Mouse (Mus musculus) liver, embryonic 13.5 days (tissue): ENCODE results near the gene Paqr7. TPM values are rescaled to one million over a fixed set of nuclear protein-coding genes. Genes with fewer than 3 reads are reported as not detected.
"Not testable (repeated sequence)": the region's sequence is repeated elsewhere in the genome, so short reads cannot be mapped to it uniquely, and the experiment has no call there.

Experiments
- ATAC-seq: fragments of 200-750 bp; cut with Nextera tagmentation; 2 replicates; pipeline ENCODE4 v1.8.0; 2017; ENCODE audit warnings: low read depth, mild to moderate bottlenecking, moderate number of reproducible peaks, moderate library complexity
- DNase-seq: peaks from one replicate; pipeline ENCODE4 v3.0.0; 2022
- H3K27ac ChIP-seq: fragments of 300-500 bp; sonication (generic); 2 replicates; pipeline ENCODE4 v1.5.1; 2015; ENCODE audit warnings: moderate library complexity, mild to moderate bottlenecking, inconsistent platforms
- H3K27me3 ChIP-seq: fragments of 300-500 bp; sonication (generic); 2 replicates; pipeline ENCODE4 v1.6.1; 2015; ENCODE audit warnings: mild to moderate bottlenecking, inconsistent platforms
- H3K36me3 ChIP-seq: fragments of 300-500 bp; sonication (generic); 2 replicates; pipeline ENCODE4 v1.6.1; 2015; ENCODE audit warnings: mild to moderate bottlenecking, inconsistent platforms
- H3K4me1 ChIP-seq: fragments of 300-500 bp; sonication (generic); replicated peaks from 2 replicates; pipeline ENCODE4 v1.6.1; 2015; ENCODE audit warnings: inconsistent platforms
- H3K4me2 ChIP-seq: fragments of 300-500 bp; sonication (generic); 2 replicates; pipeline ENCODE4 v1.6.1; 2015; ENCODE audit warnings: inconsistent platforms, mild to moderate bottlenecking, moderate library complexity
- H3K4me3 ChIP-seq: fragments of 300-500 bp; sonication (generic); replicated peaks from 2 replicates; pipeline ENCODE4 v1.5.1; 2015; ENCODE audit warnings: mild to moderate bottlenecking, inconsistent platforms
- H3K9ac ChIP-seq: fragments of 300-500 bp; sonication (generic); 2 replicates; pipeline ENCODE4 v1.6.1; 2015; ENCODE audit warnings: mild to moderate bottlenecking, inconsistent platforms
- H3K9me3 ChIP-seq: fragments of 300-500 bp; sonication (generic); replicated peaks from 2 replicates; pipeline ENCODE4 v1.6.1; 2016; ENCODE audit warnings: inconsistent platforms
- WGBS: fragments of 180-500 bp; shearing (Covaris S2); methylation state at CpG from one replicate; pipeline ENCODE4 v1.1.7; 2015; ENCODE audit not compliant: insufficient replicate concordance; 5-methylcytosine and 5-hydroxymethylcytosine counted together
- polyA plus RNA-seq: library from polyadenylated mRNA; unstranded; fragments of >200 nt; fragmentation: Nextera tagmentation; extraction: Ambion mirVana; gene quantifications from 2 replicates; pipeline ENCODE4 v1.2.1, GENCODE M21; 2015

The Paqr7 gene
- polyA plus RNA-seq, 1 experiment from 2014 or later, result 6.5 TPM

DNA sequence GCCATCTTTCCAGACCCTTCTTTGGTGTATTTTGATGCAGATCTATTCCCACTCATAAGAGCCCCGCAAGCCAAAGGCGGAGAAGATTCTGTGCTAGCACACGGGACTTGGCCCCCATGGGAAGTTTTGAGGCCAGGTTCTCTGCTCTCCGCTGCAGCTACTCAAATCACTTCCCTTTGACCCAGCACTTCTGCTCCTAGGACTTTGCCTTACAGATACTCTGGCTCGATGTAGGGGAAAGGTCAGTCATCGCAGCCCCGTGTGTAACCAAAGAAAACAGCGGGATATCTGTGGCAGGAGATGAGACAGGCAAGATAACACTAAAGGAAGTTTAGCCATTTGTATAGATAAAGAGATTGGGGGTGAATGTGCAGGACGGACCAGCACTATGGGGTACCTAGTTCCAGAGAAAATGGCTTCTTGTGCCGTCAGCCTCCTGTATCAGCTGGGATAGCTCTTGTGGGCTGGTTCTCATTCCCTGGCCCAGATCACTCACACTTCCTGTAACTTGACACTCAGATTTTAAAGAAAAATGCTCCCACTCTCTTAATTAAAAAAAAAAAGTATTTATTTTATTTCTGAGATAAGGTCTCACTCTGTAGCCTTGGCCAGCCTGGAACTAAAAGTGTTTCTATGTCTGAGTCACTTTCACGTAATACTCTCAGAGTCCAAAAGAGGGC lies 6.4 kb upstream of the Paqr7 start:
- Histone ChIP-seq H3K36me3 (no peaks in the 10 kb centered on the region), H3K4me1 (peaks cover 35% of the 10 kb centered on the region), H3K27ac (peak overlapping the region; percentile 51), H3K9ac (no peak overlapping the region), H3K27me3 (no peaks in the 10 kb centered on the region), H3K9me3 (no peaks in the 10 kb centered on the region), H3K4me3 (no peak overlapping the region), H3K4me2 (no peak overlapping the region)
- DNase-seq, result no peak
- 48% methylated on average over 11 of the region's 11 CpGs for WGBS
- 0 out of 2 replicates have a peak, but pooled peaks have one; percentile 28 for ATAC-seq

DNA sequence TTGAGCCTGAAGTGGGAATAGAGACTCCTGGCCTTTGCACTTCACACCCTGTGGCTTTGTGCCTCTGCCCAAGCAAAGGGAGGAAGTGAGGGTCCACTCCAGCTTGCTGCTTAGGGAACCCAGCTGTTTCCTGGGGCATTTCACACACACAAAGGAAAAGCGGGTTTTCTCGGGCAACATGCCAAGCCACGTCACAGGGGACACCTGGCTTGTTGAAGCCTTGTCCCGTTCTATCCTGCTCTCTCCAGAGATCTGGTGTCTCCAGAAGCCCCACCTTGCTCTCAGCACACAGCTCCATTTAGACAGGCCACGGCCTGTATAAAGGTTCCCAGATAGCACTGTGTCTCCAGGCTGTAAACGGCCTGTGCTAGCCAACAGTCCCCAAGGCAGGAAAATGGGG lies 4.8 kb upstream of the Paqr7 start:
- 59% methylated on average over 6 of the region's 6 CpGs for WGBS
- no peak overlapping the region for H3K9ac ChIP-seq
- peaks cover 49% of the 10 kb centered on the region for H3K4me1 ChIP-seq
- no peaks in the 10 kb centered on the region for H3K9me3 ChIP-seq
- no peak for DNase-seq
- no peaks in the 10 kb centered on the region for H3K27me3 ChIP-seq
- no peaks in the 10 kb centered on the region for H3K36me3 ChIP-seq
- no peak overlapping the region for H3K27ac ChIP-seq
- no peak overlapping the region for H3K4me3 ChIP-seq
- H3K4me2 ChIP-seq, result no peak overlapping the region
- no peak for ATAC-seq

DNA sequence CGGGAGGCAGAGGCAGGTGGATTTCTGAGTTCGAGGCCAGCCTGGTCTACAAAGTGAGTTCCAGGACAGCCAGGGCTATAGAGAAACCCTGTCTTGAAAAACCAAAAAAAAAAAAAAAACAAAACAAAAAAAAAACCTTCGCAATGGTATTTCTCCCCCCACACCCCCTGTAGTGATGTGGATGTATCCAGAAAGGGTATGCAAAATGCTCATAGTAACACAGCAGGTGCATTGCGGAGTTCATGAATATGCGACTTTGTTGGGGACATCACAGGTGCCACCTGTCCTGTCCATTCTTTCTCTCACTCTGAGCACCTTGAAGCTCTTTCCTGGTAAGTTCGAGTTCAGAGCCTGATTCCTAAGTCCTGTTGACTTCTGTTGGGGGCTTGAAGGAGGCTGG lies 2.3 kb upstream of the Paqr7 start:
- not testable (repeated sequence) for H3K27ac ChIP-seq, H3K27me3 ChIP-seq, H3K4me3 ChIP-seq, H3K4me2 ChIP-seq, H3K36me3 ChIP-seq, ATAC-seq, DNase-seq, H3K9me3 ChIP-seq
- Histone ChIP-seq H3K9ac (0 out of 2 replicates have a peak overlapping the region, but pooled peaks have one; percentile 28), H3K4me1 (peaks cover 70% of the 10 kb centered on the region)
- WGBS, result 71% methylated on average over 6 of the region's 6 CpGs

DNA sequence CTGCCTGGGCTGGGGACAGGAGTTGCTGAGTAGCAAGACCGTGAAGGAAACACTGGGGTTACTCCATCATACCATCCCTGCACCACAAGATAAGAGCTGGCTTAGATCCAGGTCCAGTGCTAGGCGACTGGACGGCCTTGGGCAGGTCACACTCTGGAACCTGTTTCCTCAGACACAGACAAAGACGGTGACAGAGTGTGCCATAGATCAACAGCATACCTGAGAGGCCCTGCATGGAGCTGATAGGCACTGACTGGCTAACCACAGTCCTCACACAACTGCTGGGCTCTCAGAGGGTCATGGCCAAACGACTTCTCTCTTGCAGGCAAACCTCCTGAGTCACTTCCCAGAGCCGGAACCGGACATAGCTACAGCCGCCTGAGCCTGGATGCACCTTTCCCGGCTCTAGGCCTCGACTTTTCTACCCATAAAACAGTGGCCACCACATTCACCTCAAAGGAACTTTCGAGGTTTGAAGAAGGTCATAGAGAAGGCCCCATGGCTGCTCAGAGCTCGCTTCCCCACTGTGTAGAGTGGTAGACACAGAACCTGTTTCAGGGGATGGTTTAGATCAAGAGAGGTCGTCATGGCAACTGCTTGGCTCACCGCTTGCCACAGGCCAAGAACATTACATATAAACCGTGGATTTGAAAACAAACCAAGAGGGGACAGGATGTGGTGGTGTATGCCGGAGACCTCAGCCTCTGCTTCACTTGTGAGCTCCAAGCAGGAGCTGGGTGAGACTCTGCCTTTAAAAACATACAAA lies 1.5 kb upstream of the Paqr7 start:
- no peak for DNase-seq
- no peak overlapping the region; the same call in 1 of the 2 replicates for H3K4me2 ChIP-seq
- H3K9ac ChIP-seq, result peak overlapping the region; percentile 28; the same call in 1 of the 2 replicates

DNA sequence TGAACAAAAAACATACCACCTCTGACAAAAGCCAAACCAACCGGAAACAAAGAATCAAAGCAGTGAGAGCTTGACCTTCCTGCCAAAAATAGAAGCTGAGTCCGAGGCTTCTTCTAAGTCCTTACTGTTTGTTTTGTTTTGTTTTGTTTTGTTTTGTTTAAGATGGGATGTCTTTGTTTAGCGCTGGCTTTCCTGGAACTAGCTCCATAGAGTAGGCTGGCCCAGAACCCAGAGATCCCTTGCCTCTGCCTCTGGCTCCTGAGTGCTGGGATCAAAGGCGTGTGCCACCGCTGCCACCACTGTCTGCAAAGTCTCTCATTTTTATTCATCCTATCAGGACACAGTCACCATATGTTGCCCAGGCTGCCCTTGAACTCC lies 962 bp upstream of the Paqr7 start:
- ATAC-seq, result no peak
- H3K4me1 ChIP-seq, result peaks cover 64% of the 10 kb centered on the region
- H3K27ac ChIP-seq, result peak overlapping the region; percentile 83; the same call in 1 of the 2 replicates
- H3K4me2 ChIP-seq, result no peak overlapping the region
- no peak for DNase-seq
- H3K4me3 ChIP-seq, result no peak overlapping the region
- H3K27me3 ChIP-seq, result no peaks in the 10 kb centered on the region
- H3K36me3 ChIP-seq, result no peaks in the 10 kb centered on the region
- H3K9me3 ChIP-seq, result no peaks in the 10 kb centered on the region
- no peak overlapping the region for H3K9ac ChIP-seq
- WGBS, result 64% methylated on average over 5 of the region's 5 CpGs

More for the DNA sequence above, 1.5 kb upstream of the Paqr7 start:
- H3K27me3 ChIP-seq, result no peaks in the 10 kb centered on the region
- ATAC-seq, result peak; percentile 44
- H3K9me3 ChIP-seq, result no peaks in the 10 kb centered on the region
- H3K27ac ChIP-seq, result peak overlapping the region; percentile 45; the same call in 1 of the 2 replicates
- H3K4me3 ChIP-seq, result no peak overlapping the region
- peaks cover 65% of the 10 kb centered on the region for H3K4me1 ChIP-seq
- H3K36me3 ChIP-seq, result no peaks in the 10 kb centered on the region
- WGBS, result 18% methylated on average over 16 of the region's 16 CpGs

GRCm38 (mm10) chr4:134497223-134497622 lies 726 bp downstream of the Paqr7 start:
- Histone ChIP-seq H3K4me1 (peaks cover 66% of the 10 kb centered on the region), H3K27ac (peak overlapping the region; percentile 83), H3K4me3 (peak overlapping the region; percentile 62), H3K36me3 (no peaks in the 10 kb centered on the region), H3K9ac (peak overlapping the region; percentile 71), H3K4me2 (peak overlapping the region; percentile 93), H3K27me3 (no peaks in the 10 kb centered on the region), H3K9me3 (no peaks in the 10 kb centered on the region)
- DNase-seq, result no peak
- WGBS, result 8% methylated on average over 6 of the region's 6 CpGs
- peak; percentile 17 for ATAC-seq

GRCm38 (mm10) chr4:134497986-134498731 lies 1.7 kb downstream of the Paqr7 start:
- Histone ChIP-seq H3K9ac (peak overlapping the region; percentile 71), H3K4me1 (peaks cover 71% of the 10 kb centered on the region), H3K4me2 (peak overlapping the region; percentile 93), H3K27me3 (no peaks in the 10 kb centered on the region), H3K9me3 (no peaks in the 10 kb centered on the region), H3K27ac (no peak overlapping the region; the same call in 1 of the 2 replicates), H3K36me3 (no peaks in the 10 kb centered on the region), H3K4me3 (peak overlapping the region; percentile 62)
- WGBS, result 59% methylated on average over 12 of the region's 12 CpGs
- ATAC-seq (no peak), DNase-seq (no peak)

- 50% methylated on average over 6 of the region's 6 CpGs for WGBS
- not testable (repeated sequence) for ATAC-seq, H3K27me3 ChIP-seq, H3K27ac ChIP-seq, H3K9ac ChIP-seq, H3K9me3 ChIP-seq, H3K4me3 ChIP-seq, H3K4me2 ChIP-seq, DNase-seq, H3K36me3 ChIP-seq
- H3K4me1 ChIP-seq, result peaks cover 76% of the 10 kb centered on the region
Observed at GRCm38 (mm10) chr4:134498983-134499382, 2.5 kb downstream of the Paqr7 start.

DNA sequence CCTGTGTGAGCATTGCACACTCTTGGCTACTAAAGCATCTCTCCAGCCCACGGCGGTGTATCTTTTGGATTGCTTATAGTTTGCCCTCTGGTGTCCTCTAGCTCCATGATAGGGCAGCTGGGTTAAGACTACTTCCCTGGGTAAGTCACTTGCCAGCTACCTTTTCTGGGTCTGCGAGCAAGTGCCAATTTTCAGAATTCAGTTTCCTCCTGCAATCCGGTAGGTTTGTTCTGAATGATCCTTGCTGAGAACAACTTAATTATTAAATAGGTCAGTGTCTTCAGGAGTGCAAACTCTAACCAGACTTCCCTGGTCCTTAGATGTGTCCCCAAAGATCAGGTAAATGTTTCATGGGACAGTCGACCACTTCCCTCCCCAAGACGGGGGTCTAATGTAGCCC lies 4.6 kb downstream of the Paqr7 start:
- no peak overlapping the region for H3K9ac ChIP-seq
- no peak overlapping the region for H3K4me2 ChIP-seq
- H3K9me3 ChIP-seq, result no peaks in the 10 kb centered on the region
- H3K4me3 ChIP-seq, result no peak overlapping the region
- no peaks in the 10 kb centered on the region for H3K36me3 ChIP-seq
- H3K27me3 ChIP-seq, result no peaks in the 10 kb centered on the region
- no peak overlapping the region for H3K27ac ChIP-seq
- ATAC-seq (no peak), DNase-seq (no peak)
- peaks cover 76% of the 10 kb centered on the region for H3K4me1 ChIP-seq
- WGBS, result 79% methylated on average over 6 of the region's 6 CpGs

- peak; percentile 61 for ATAC-seq
- Histone ChIP-seq H3K27ac (peak overlapping the region; percentile 69), H3K4me3 (peak overlapping the region; percentile 21; the same call in 1 of the 2 replicates), H3K36me3 (peaks cover 12% of the 10 kb centered on the region), H3K27me3 (no peaks in the 10 kb centered on the region), H3K9me3 (no peaks in the 10 kb centered on the region), H3K4me2 (peak overlapping the region; percentile 53), H3K9ac (peak overlapping the region; percentile 51; the same call in 1 of the 2 replicates), H3K4me1 (peaks cover 76% of the 10 kb centered on the region)
- WGBS, result 33% methylated on average over 4 of the region's 4 CpGs
- peak; percentile 56 for DNase-seq
Observed at GRCm38 (mm10) chr4:134503686-134504357, 7.3 kb downstream of the Paqr7 start.
